Comparison of ENCODE assay signal across 31 mouse cellular contexts in genomic region chr12:48819168-48819567, GRCm38 (mm10).
"Had no signal": no experiment of that assay in that cellular context is flagged by ENCODE, and none has a peak within 500 bp of the region (broad histone marks: within the 10 kb centered on the region; RNA-seq: fewer than 3 reads in every experiment).

No protein-coding gene starts in this region.

- H3K9me3 ChIP-seq: limb, embryonic 10.5 days; limb, embryonic 12.5 days; limb, embryonic 13.5 days; limb, embryonic 15.5 days; liver, embryonic 12.5 days; liver, embryonic 13.5 days; liver, embryonic 15.5 days; lung, embryonic 15.5 days; megakaryocyte, embryonic 14.5 days; midbrain, embryonic 10.5 days; midbrain, embryonic 12.5 days; midbrain, embryonic 13.5 days; midbrain, embryonic 15.5 days; neural tube, embryonic 12.5 days had no signal

- ATAC-seq: liver, embryonic 12.5 days; liver, postnatal 0 days; lung, postnatal 0 days; midbrain, embryonic 13.5 days; midbrain, embryonic 15.5 days had no signal

- H3K4me2 ChIP-seq: limb, embryonic 12.5 days; limb, embryonic 13.5 days; limb, embryonic 15.5 days; liver, embryonic 11.5 days; liver, embryonic 12.5 days; liver, embryonic 13.5 days; liver, embryonic 15.5 days; lung, embryonic 14.5 days; lung, embryonic 15.5 days; midbrain, embryonic 11.5 days; midbrain, embryonic 12.5 days; midbrain, embryonic 13.5 days; midbrain, embryonic 15.5 days; neural tube, embryonic 12.5 days had no signal

- H3K27ac ChIP-seq: limb, embryonic 10.5 days; limb, embryonic 12.5 days; limb, embryonic 13.5 days; limb, embryonic 15.5 days; liver, embryonic 12.5 days; liver, embryonic 13.5 days; liver, embryonic 14.5 days; liver, embryonic 15.5 days; lung, embryonic 15.5 days; macrophage; midbrain, embryonic 10.5 days; midbrain, embryonic 12.5 days; midbrain, embryonic 13.5 days; midbrain, embryonic 15.5 days; neural tube, embryonic 12.5 days had no signal

- H3K27me3 ChIP-seq: limb, embryonic 12.5 days; limb, embryonic 13.5 days; limb, embryonic 15.5 days; liver, embryonic 12.5 days; liver, embryonic 13.5 days; liver, embryonic 15.5 days; lung, embryonic 15.5 days; megakaryocyte, embryonic 14.5 days; midbrain, embryonic 12.5 days; midbrain, embryonic 13.5 days; midbrain, embryonic 15.5 days; neural tube, embryonic 12.5 days had no signal

- H3K36me3 ChIP-seq: limb, embryonic 10.5 days; limb, embryonic 12.5 days; limb, embryonic 13.5 days; limb, embryonic 15.5 days; liver, embryonic 12.5 days; liver, embryonic 13.5 days; liver, embryonic 15.5 days; lung, embryonic 15.5 days; midbrain, embryonic 10.5 days; midbrain, embryonic 12.5 days; midbrain, embryonic 13.5 days; midbrain, embryonic 15.5 days; neural tube, embryonic 12.5 days had no signal

- DNase-seq: left cerebral cortex, postnatal 4 days; liver; liver, embryonic 13.5 days; liver, postnatal 0 days; lung, adult 18-20 months; lung, adult 2 months; lung, embryonic 14.5 days; lung, postnatal 10 days; lung, postnatal 14 days; lung, postnatal 36 days; lung, postnatal 4 days; midbrain, embryonic 14.5 days had no signal

- H3K9ac ChIP-seq: limb, embryonic 12.5 days; limb, embryonic 13.5 days; limb, embryonic 15.5 days; liver, embryonic 12.5 days; liver, embryonic 13.5 days; liver, embryonic 14.5 days; liver, embryonic 15.5 days; liver, postnatal 0 days; lung, embryonic 14.5 days; lung, embryonic 15.5 days; midbrain, embryonic 12.5 days; midbrain, embryonic 13.5 days; midbrain, embryonic 15.5 days; neural tube, embryonic 12.5 days had no signal

- H3K4me3 ChIP-seq: limb, embryonic 10.5 days; limb, embryonic 12.5 days; limb, embryonic 13.5 days; limb, embryonic 15.5 days; liver, embryonic 12.5 days; liver, embryonic 13.5 days; liver, embryonic 15.5 days; lung, embryonic 15.5 days; megakaryocyte, embryonic 14.5 days; midbrain, embryonic 10.5 days; midbrain, embryonic 12.5 days; midbrain, embryonic 13.5 days; midbrain, embryonic 15.5 days; myocyte; neural tube, embryonic 12.5 days had no signal

- H3K4me1 ChIP-seq: limb, embryonic 10.5 days; limb, embryonic 12.5 days; limb, embryonic 13.5 days; limb, embryonic 15.5 days; liver, embryonic 12.5 days; liver, embryonic 13.5 days; liver, embryonic 15.5 days; lung, embryonic 15.5 days; midbrain, embryonic 10.5 days; midbrain, embryonic 12.5 days; midbrain, embryonic 13.5 days; midbrain, embryonic 15.5 days; neural tube, embryonic 12.5 days had no signal
